Mouse (Mus musculus): ENCODE measurements around the gene Mmel1.

GRCm38 (mm10) chr4:154911644-154912043 lies 42.3 kb downstream of the Mmel1 start:
- TF ChIP-seq USF1 (IDR thresholded peaks at IDR 0.05; ENCODE audit: low read depth) (no peak), E2F4 (IDR thresholded peaks at IDR 0.05; ENCODE audit: insufficient read depth) (no peak), POLR2A (IDR thresholded peaks at IDR 0.05; ENCODE audit: insufficient read length, low read depth) (no peak), CEBPB (IDR thresholded peaks at IDR 0.05; ENCODE audit: insufficient read depth, poor library complexity, severe bottlenecking) (no peak), MAX (IDR thresholded peaks at IDR 0.05; ENCODE audit: low read depth) (no peak), TCF12 (IDR thresholded peaks at IDR 0.05; ENCODE audit: insufficient read depth, poor library complexity, severe bottlenecking) (no peak), SRF (IDR thresholded peaks at IDR 0.05; ENCODE audit: control insufficient read depth, insufficient read length, low read depth) (no peak), TCF3 (IDR thresholded peaks at IDR 0.05; ENCODE audit: insufficient read length, low read depth) (no peak), MYOG (IDR thresholded peaks at IDR 0.05; ENCODE audit: control insufficient read depth in 1 of 3, insufficient read depth in 1 of 3, insufficient read length in 2 of 3, low read depth in 2 of 3) (no peak), MYOD1 (IDR thresholded peaks at IDR 0.05; ENCODE audit: control insufficient read depth in 1 of 3, insufficient read length in 2 of 3, low read depth in 2 of 3) (no peak), REST (IDR thresholded peaks at IDR 0.05; ENCODE audit: insufficient read depth, insufficient read length) (no peak), POLR2AphosphoS2 (IDR thresholded peaks at IDR 0.05; ENCODE audit: insufficient read length, low read depth) (no peak)
